Mouse (Mus musculus): ENCODE results near the gene Fam187a. TPM values are rescaled to one million over a fixed set of nuclear protein-coding genes. Genes with fewer than 3 reads are reported as not detected.

The Fam187a gene
- total RNA-seq, 2 experiments from 2014 or later: not detected

DNA sequence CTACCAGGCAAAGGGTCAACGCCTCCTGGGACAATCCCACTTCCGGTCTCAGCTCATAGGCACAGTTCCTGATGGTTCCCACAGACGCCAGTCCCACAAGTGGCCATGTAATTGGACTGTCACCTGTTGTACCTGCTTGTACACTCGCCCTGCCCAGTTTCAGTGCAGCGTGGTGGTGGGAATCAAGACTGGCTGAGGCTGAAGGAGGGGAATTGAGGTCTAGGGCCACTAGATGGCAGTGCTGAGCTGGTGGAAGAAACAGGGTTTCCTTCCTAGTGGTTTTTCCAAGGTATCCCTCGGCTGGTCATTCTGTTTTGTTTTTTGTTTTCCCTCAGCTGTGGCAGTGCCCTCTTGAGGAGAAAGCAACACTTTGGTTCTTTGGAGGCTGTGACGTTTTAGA is 15.8 kb downstream of the Fam187a start, which contains the start of gene Gfap:
Gene Gfap (minus strand): TSS at position 150 of the 400 bp plus-strand sequence.
- no peak within 1 kb of the TSS for H3K4me3 ChIP-seq
- peak; percentile 90 for TF ChIP-seq CTCF (IDR thresholded peaks at IDR 0.05)
- peak; percentile 83 for DNase-seq
- no peak within 1 kb of the TSS for H3K27ac ChIP-seq
- intact Hi-C loops (cut with DNase I): loop anchor here (1.0 to 5.0 kb wide), 2 partner anchors 93 to 152 kb away; no protein-coding TSS in a partner anchor

DNA sequence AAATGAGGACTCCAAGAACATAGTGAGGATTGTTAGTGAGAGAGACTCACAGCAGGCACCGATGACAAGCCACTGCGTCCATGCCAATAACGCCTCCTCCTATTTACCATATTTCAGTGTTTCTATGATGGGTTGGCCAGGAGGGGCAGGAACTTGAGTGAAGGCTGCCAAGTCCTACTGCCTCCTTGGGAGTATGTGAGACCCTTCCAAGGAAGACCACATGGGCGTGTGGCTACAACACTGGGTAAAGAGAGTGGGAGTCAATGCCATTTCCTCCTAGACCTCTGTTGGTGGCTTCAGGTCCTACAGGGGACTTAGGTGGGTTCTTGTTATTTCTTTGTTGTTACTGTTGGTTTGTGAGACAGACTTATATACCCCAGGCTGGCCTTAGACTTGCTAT is 16.2 kb downstream of the Fam187a start:
- DNase-seq: no peak
- intact Hi-C loops (cut with DNase I): loop anchor here (1.0 to 5.0 kb wide), 2 partner anchors 92 to 151 kb away; no protein-coding TSS in a partner anchor
- no peak for TF ChIP-seq CTCF (IDR thresholded peaks at IDR 0.05)
- Histone ChIP-seq H3K27ac (no peak overlapping the region), H3K4me3 (no peak overlapping the region)

DNA sequence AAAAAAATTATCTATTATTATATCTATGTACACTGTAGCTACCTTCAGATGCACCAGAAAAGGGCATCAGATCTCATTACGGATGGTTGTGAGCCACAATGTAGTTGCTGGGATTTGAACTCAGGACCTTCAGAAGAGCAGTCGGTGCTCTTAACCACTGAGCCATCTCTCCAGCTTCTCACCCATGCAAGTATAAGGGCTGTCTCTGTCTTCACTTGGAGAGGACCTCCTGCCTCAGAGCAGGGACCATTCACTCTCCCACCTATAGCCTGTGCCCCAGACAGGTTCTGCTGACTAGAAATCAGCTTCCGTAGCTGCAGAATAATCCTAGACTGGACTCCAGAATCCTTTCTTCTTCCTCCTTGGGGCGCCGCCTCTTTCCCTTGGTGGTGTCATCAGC is 17.1 kb downstream of the Fam187a start:
- TF ChIP-seq CTCF (IDR thresholded peaks at IDR 0.05): no peak
- intact Hi-C loops (cut with DNase I): loop anchor here (5.0 kb wide), 1 partner anchor 150 kb away; no protein-coding TSS in a partner anchor
- Histone ChIP-seq H3K27ac (no peak overlapping the region), H3K4me3 (no peak overlapping the region)
- no peak for DNase-seq

- intact Hi-C loops (cut with DNase I): loop anchor here (5.0 kb wide), 1 partner anchor 149 kb away; no protein-coding TSS in a partner anchor
- H3K27ac ChIP-seq: no peak overlapping the region
- DNase-seq: no peak
- H3K4me3 ChIP-seq: no peak overlapping the region
- TF ChIP-seq CTCF (IDR thresholded peaks at IDR 0.05): no peak
These were observed 18.7 kb downstream of the Fam187a start for GRCm38 (mm10) chr11:102903654-102904053.

DNA sequence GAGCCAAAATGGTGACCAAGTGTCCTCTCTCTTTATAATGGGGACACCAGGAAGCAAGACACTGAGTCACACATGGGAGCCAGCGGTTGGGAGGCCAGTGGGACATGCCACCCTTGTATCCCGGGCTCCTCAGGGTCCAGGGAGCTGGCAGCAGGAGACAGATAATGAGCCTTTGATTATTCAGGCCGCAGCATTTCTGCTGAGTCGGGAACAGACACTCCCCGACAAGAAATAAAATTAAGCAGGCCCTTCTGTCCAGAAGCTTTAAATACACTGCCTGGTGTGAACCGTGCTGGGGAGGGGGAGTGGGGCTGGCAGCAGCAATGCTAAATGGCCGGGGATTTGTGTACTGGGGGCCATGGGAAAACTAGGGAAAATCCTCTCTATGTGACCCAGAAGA is 26.4 kb downstream of the Fam187a start:
- TF ChIP-seq CTCF (IDR thresholded peaks at IDR 0.05): no peak
- intact Hi-C loops (cut with DNase I): no loop called here
- Histone ChIP-seq H3K4me3 (no peak overlapping the region), H3K27ac (no peak overlapping the region)
- DNase-seq: no peak

DNA sequence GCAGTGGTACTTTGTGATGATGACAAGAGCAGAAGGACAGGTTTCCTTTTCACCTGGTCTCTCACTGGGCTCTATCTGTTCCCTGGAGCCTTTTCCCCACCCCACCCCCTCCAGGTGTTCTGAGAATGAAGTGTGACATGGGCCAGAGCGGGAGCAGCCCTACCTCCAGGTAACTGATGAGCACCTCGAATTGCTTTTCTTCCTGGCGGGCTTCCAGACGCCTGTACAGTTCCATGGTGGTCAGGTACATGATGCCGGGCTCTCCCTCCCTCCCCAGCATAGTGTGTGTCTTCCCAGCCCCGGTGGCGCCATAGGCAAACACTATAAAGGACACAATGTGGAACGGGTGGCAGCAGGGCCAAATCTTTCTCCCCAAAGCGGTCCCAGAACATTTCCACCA is 30.4 kb downstream of the Fam187a start:
- intact Hi-C loops (cut with DNase I): no loop called here
- Histone ChIP-seq H3K27ac (no peak overlapping the region), H3K4me3 (no peak overlapping the region)
- no peak for DNase-seq
- TF ChIP-seq CTCF (IDR thresholded peaks at IDR 0.05): no peak

DNA sequence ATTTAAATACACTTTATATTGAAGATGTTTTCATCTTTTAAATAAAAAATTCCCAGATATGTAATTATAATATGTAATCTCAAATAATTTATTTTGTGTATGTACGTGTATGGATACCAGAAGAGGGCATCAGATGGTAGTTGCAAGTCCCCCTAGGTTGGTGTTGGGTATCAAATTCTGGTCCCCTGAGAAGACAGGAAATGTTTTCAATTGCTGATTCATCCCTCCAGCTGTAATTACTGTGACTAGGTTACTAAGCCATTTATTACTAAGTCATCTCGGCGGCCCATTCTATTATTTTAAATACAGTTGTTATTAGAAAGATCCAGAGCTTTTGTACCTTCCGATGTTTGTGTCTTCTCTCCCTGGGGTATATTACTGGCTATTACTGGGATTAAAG is 33.1 kb downstream of the Fam187a start:
- DNase-seq: no peak
- Histone ChIP-seq H3K27ac (no peak overlapping the region), H3K4me3 (no peak overlapping the region)
- intact Hi-C loops (cut with DNase I): no loop called here
- no peak for TF ChIP-seq CTCF (IDR thresholded peaks at IDR 0.05)

DNA sequence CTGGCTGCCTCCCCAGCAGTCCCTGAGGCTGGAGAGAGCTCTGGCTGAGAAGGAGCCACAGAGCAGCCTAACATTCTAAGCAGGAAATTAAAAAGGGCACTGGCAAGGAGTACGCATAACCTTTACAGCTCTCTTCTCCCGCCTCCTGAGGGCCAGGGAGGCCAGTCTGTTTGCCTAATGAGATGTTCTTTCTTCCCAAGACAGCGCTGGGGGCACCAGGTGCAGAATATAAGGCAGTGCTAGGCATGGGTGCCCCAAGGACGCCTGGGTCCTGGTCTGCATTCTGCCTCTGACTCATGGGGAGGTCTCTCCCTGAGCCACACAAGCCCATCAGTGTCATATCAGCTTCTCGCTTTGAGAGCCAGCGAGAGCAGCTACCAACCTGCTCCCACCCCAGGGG is 36.5 kb downstream of the Fam187a start:
- intact Hi-C loops (cut with DNase I): no loop called here

GRCm38 (mm10) chr11:102924557-102925350 is 39.8 kb downstream of the Fam187a start, which contains the start of gene Kif18b:
Gene Kif18b, minus strand, starts transcription at chr11:102925124.
- Histone ChIP-seq H3K4me3 (peak within 1 kb of the TSS; percentile 85), H3K27ac (peak within 1 kb of the TSS; percentile 80)
- peak; percentile 96 for DNase-seq
- TF ChIP-seq CTCF (IDR thresholded peaks at IDR 0.05): no peak
- intact Hi-C loops (cut with DNase I): no loop called here

More for the DNA sequence above, 36.5 kb downstream of the Fam187a start:
- no peak for TF ChIP-seq CTCF (IDR thresholded peaks at IDR 0.05)
- no peak for DNase-seq
- Histone ChIP-seq H3K27ac (no peak overlapping the region), H3K4me3 (no peak overlapping the region)

GRCm38 (mm10) chr11:102925351-102925717 is 40.4 kb downstream of the Fam187a start:
- Histone ChIP-seq H3K4me3 (peak overlapping the region; percentile 85), H3K27ac (peak overlapping the region; percentile 80)
- DNase-seq: no peak
- intact Hi-C loops (cut with DNase I): no loop called here
- peak; percentile 40; the same call in 1 of the 2 replicates for TF ChIP-seq CTCF (IDR thresholded peaks at IDR 0.05)

DNA sequence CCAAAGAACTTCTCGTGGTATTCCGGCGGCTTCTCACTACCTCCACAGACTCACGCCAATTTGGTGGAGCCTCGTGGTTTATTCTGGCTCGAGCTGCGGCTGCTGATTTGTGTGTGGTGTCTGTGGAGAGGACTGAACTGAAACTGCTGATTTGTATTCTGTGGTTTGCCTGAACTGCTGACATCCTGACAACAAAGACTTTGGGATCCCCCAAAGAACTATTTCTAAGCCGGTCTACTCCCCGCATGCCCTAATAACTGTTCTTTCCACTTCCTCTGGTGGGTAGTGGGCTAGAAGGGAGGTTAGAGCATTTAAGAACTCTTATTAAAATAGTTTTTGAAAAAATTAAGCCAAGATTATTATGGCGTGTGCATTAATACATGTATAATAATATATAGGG is 45.7 kb downstream of the Fam187a start:
- intact Hi-C loops (cut with DNase I): no loop called here
- Histone ChIP-seq H3K27ac (no peak overlapping the region), H3K4me3 (no peak overlapping the region)
- DNase-seq: no peak
- no peak for TF ChIP-seq CTCF (IDR thresholded peaks at IDR 0.05)

GRCm38 (mm10) chr11:102936272-102936671 is 51.3 kb downstream of the Fam187a start:
- intact Hi-C loops (cut with DNase I): no loop called here
- DNase-seq: no peak
- H3K27ac ChIP-seq: no peak overlapping the region
- TF ChIP-seq CTCF (IDR thresholded peaks at IDR 0.05): no peak
- H3K4me3 ChIP-seq: no peak overlapping the region

Other genes starting within 250 kb of the Fam187a start
- not detected for gene Meioc, start 221.5 kb upstream of the Fam187a start, total RNA-seq (2021)
- 10 to 100 TPM; 76.9 to 85.9 TPM for gene Ccdc43, start 187.4 kb upstream of the Fam187a start, total RNA-seq (2021)
- under 1 TPM; 0.33 to 0.67 TPM for gene Adam11, start 123.7 kb upstream of the Fam187a start, total RNA-seq (2021)
- gene Gjc1, start 65.5 kb upstream of the Fam187a start, total RNA-seq (2021): 1 to 10 TPM; 4.4 to 6.4 TPM
- gene Higd1b, start 49.3 kb upstream of the Fam187a start, total RNA-seq (2021): 1 to 10 TPM; 2.4 to 5.4 TPM
- gene Eftud2, start 4.2 kb upstream of the Fam187a start, total RNA-seq (2021): 10 to 100 TPM; 25.6 to 29.5 TPM
- not detected for gene Ccdc103, start 4.0 kb upstream of the Fam187a start, total RNA-seq (2021)
- not detected for gene Gfap, start 15.7 kb downstream of the Fam187a start, total RNA-seq (2021)
- not detected for gene Kif18b, start 40.0 kb downstream of the Fam187a start, total RNA-seq (2021)
- gene C1ql1, start 61.5 kb downstream of the Fam187a start, total RNA-seq (2021): not detected
- gene Nmt1, start 143.0 kb downstream of the Fam187a start, total RNA-seq (2021): 10 to 100 TPM; 43.8 to 51.9 TPM
- gene Dcakd, start 143.2 kb downstream of the Fam187a start, total RNA-seq (2021): 10 to 100 TPM; 12.4 to 25.8 TPM
- gene Plcd3, start 216.5 kb downstream of the Fam187a start, total RNA-seq (2021): 1 to 10 TPM; 4.6 to 5.9 TPM
- gene Acbd4, start 216.5 kb downstream of the Fam187a start, total RNA-seq (2021): 10 to 100 TPM; 24.2 to 28.6 TPM
- gene Hexim1, start 231.1 kb downstream of the Fam187a start, total RNA-seq (2021): 10 to 100 TPM; 18.6 to 21.8 TPM
- gene Hexim2, start 247.3 kb downstream of the Fam187a start, total RNA-seq (2021): 1 to 10 TPM; 2.0 to 3.6 TPM